ENCODE assay signal across 25 mouse cellular contexts in the genomic region with DNA sequence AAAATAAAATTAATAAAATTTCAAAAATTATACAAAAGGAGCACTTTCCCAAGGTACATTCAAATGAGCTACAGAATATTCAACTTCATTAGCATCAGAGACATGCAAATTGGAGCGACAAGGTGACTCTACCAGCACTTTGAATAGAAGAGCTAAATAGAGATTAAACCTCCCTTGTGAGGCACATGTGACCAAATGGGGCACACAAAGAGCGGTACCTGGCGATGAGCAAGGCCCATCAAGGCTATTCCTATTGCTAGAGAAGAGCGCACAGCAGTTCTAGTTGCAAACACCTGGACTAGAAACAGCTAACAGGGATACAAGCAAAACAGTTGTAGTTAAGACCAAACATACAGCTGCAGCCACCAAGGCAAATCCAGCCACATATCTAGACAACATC. TPM values are rescaled to one million over a fixed set of nuclear protein-coding genes. Genes with fewer than 3 reads are reported as not detected.
DNase-seq lines count a peak whose midpoint lies in the region; TF ChIP-seq lines count a peak whose summit lies in the region.
"Had no signal": no experiment of that assay in that cellular context is flagged by ENCODE, and none has a peak within 500 bp of the region (broad histone marks: within the 10 kb centered on the region; RNA-seq: fewer than 3 reads in every experiment).

No protein-coding gene starts in this region.

- no peak for TF ChIP-seq CTCF in heart, adult 2 months (IDR thresholded peaks at IDR 0.05)

- WGBS in heart, adult 2 months, result 77% methylated on average over 4 of the region's 4 CpGs

- H3K27me3 ChIP-seq in heart, adult 2 months (ENCODE audit: control insufficient read depth, insufficient read depth, low read length), result no peaks in the 10 kb centered on the region
- H3K27me3 ChIP-seq: embryonic facial prominence, embryonic 13.5 days; embryonic facial prominence, embryonic 15.5 days; forebrain, embryonic 13.5 days; forebrain, embryonic 15.5 days had no signal

- no peak for TF ChIP-seq EP300 in heart, adult 2 months (IDR thresholded peaks at IDR 0.05; ENCODE audit: insufficient read depth, low read depth, low read length)

- no peaks in the 10 kb centered on the region for H3K79me2 ChIP-seq in heart, adult 2 months (replicated peaks; ENCODE audit: control insufficient read depth, insufficient read depth, low read length)

- H3K36me3 ChIP-seq in heart, adult 2 months (ENCODE audit: control insufficient read depth, insufficient read depth, low read length), result no peaks in the 10 kb centered on the region
- H3K36me3 ChIP-seq: embryonic facial prominence, embryonic 13.5 days; embryonic facial prominence, embryonic 15.5 days; forebrain, embryonic 15.5 days had no signal

- H3K4me1 ChIP-seq in heart, adult 2 months (ENCODE audit: control insufficient read depth, insufficient read depth, low read length), result no peaks in the 10 kb centered on the region
- H3K4me1 ChIP-seq: embryonic facial prominence, embryonic 13.5 days; embryonic facial prominence, embryonic 15.5 days; forebrain, embryonic 13.5 days; forebrain, embryonic 15.5 days had no signal

- no peak for TF ChIP-seq POLR2A in heart, adult 2 months (IDR thresholded peaks at IDR 0.05; ENCODE audit: insufficient read depth, low read depth, low read length)

- no peak overlapping the region for H3K27ac ChIP-seq in heart, adult 2 months
- H3K27ac ChIP-seq: embryonic facial prominence, embryonic 13.5 days; embryonic facial prominence, embryonic 15.5 days; forebrain, embryonic 13.5 days; forebrain, embryonic 15.5 days had no signal

- no peak overlapping the region for H3K4me3 ChIP-seq in heart, adult 2 months
- H3K4me3 ChIP-seq: embryonic facial prominence, embryonic 13.5 days; embryonic facial prominence, embryonic 15.5 days; erythroblast, embryonic 14.5 days; forebrain, embryonic 13.5 days; forebrain, embryonic 15.5 days had no signal

- H3K9ac ChIP-seq in heart, adult 2 months (ENCODE audit: low read depth, low read length), result no peak overlapping the region
- H3K9ac ChIP-seq: embryonic facial prominence, embryonic 13.5 days; embryonic facial prominence, embryonic 15.5 days; forebrain, embryonic 13.5 days; forebrain, embryonic 15.5 days had no signal

- intact Hi-C loops in heart, adult 2 months (cut with DNase I), result no loop called here

- DNase-seq in heart, adult 11 months, result peak; percentile 16
- no peak for DNase-seq in heart, adult 2 months
- DNase-seq in ES-CJ7 (ENCODE audit: low read depth, low spot score) (peak; percentile 66), ZHBTc4 (ENCODE audit: low read depth, low spot score) (peak; percentile 54)
- no peak for DNase-seq in right cerebral cortex, adult 2 months (ENCODE audit: low spot score in 2 of 2)
- DNase-seq in kidney, adult 9 months, result no peak
- DNase-seq in cerebellum, postnatal 10 days, result no peak
- DNase-seq: adrenal gland, adult 2 months; adrenal gland, postnatal 10 days; adrenal gland, postnatal 25 days; cerebellum, adult 11-12 months; cerebellum, adult 2 months; cerebellum, adult 9-10 months; cerebellum, postnatal 14 days; cerebellum, postnatal 36 days; embryo, embryonic 11 days had no signal

RNA-seq across cellular contexts. Expression of a gene that starts 44.4 kb away (rescaled TPM):
- total RNA-seq in heart, adult 2 months (2021), result 100 to 1,000 TPM in 1 of 2 experiments, 10 to 100 TPM in 1; 95.3 to 133 TPM
- polyA plus RNA-seq in heart, adult 2 months (2012; rRNA removed), result 45.6 and 58.8 TPM in 2 replicates

RNA-seq across cellular contexts. Expression of a gene that starts 47.9 kb away (rescaled TPM):
- not detected for total RNA-seq in heart, adult 2 months (2021)
- polyA plus RNA-seq in heart, adult 2 months (2012; rRNA removed), result 0.12 and 0.18 TPM in 2 replicates
- total RNA-seq: adrenal gland, postnatal 10 days; adrenal gland, postnatal 25 days; common myeloid progenitor, adult 5-6 weeks; MEL had no signal
- polyA plus RNA-seq: adrenal gland, adult 2 months; C2C12; embryonic facial prominence, embryonic 11.5 days; embryonic facial prominence, embryonic 13.5 days; erythroblast, embryonic 14.5 days; forebrain, embryonic 13.5 days; forebrain, embryonic 15.5 days had no signal

Comparison
In these comparisons a context has a peak if more than half of its experiments do, and no peak if none do; other contexts are left out.
1. DNase-seq: peak in heart, adult 11 months (single experiment), ES-CJ7 (single experiment) and ZHBTc4 (single experiment); none in heart, adult 2 months (0 of 2), right cerebral cortex, adult 2 months (0 of 2), kidney, adult 9 months (single experiment) and cerebellum, postnatal 10 days (0 of 2).